Mouse (Mus musculus): ENCODE data around the gene Hnrnpl. TPM values are rescaled to one million over a fixed set of nuclear protein-coding genes. Genes with fewer than 3 reads are reported as not detected.

The Hnrnpl gene
- polyA plus RNA-seq, 1 experiment from 2014 or later: 267 TPM

DNA sequence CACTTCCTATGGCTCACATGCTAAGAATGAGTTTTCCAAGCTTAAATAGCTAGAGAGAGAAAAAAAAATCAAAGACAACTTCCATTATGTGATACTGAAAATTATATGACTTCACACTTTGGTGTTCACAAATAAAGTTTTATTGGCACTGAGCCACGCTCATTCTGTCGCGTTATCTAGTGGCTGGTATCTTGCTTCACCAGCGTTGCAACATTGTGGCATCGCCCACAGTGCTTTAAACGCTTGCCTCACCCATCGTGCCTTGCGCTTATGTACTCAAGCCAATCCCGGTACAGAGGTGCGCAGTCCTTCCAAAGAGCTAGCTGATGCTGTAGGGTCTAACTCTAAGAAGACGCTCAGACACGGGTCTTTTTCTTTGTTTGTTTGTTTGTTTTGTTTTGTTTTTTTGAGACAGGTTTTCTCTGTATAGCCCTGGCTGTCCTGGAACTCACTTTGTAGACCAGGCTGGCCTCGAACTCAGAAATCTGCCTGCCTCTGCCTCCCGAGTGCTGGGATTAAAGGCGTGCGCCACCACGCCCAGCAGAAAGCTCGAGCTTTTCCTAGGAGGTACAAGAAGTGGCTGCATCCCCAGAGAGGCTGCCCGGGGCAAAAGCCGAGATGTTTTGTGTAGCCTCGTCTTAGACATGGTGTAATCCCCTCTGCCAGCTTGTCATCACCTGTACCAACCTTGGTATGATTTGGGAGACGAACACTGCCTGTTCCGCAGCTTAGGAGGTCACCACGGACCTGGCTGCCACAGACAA, 62.7 kb downstream of the Hnrnpl start:
- Histone ChIP-seq H3K27ac (no peak overlapping the region), H3K4me3 (replicated peaks) (no peak overlapping the region), H3K36me3 (replicated peaks) (no peaks in the 10 kb centered on the region), H3K4me1 (0 out of 2 replicates have a peak, but pooled peaks cover 2% of the 10 kb centered on the region), H3K9me3 (no peaks in the 10 kb centered on the region), H3K4me2 (no peak overlapping the region), H3K9ac (no peak overlapping the region), H3K27me3 (no peaks in the 10 kb centered on the region)
- ATAC-seq (ENCODE audit: low FRiP score): no peak
- WGBS: 91% methylated on average over 24 of the region's 24 CpGs

Other genes with a start within 250 kb of the Hnrnpl start
- gene Samd4b, start 210.4 kb upstream of the Hnrnpl start, polyA plus RNA-seq (2016; fragmentation: Nextera tagmentation; extraction: Ambion mirVana): 35.6 and 37.6 TPM in 2 replicates
- 41.0 and 43.9 TPM in 2 replicates for gene Pak4, start 210.4 kb upstream of the Hnrnpl start, polyA plus RNA-seq (2016; fragmentation: Nextera tagmentation; extraction: Ambion mirVana)
- gene Acp7, start 177.2 kb upstream of the Hnrnpl start, polyA plus RNA-seq (2016; fragmentation: Nextera tagmentation; extraction: Ambion mirVana): not detected in 2 replicates
- gene Fbxo27, start 115.7 kb upstream of the Hnrnpl start, polyA plus RNA-seq (2016; fragmentation: Nextera tagmentation; extraction: Ambion mirVana): 4.0 and 4.2 TPM in 2 replicates
- 7.3 and 8.0 TPM in 2 replicates for gene Fbxo17, start 91.7 kb upstream of the Hnrnpl start, polyA plus RNA-seq (2016; fragmentation: Nextera tagmentation; extraction: Ambion mirVana)
- 118 and 131 TPM in 2 replicates for gene Mrps12, start 66.7 kb upstream of the Hnrnpl start, polyA plus RNA-seq (2016; fragmentation: Nextera tagmentation; extraction: Ambion mirVana)
- 27.9 and 28.9 TPM in 2 replicates for gene Sars2, start 66.5 kb upstream of the Hnrnpl start, polyA plus RNA-seq (2016; fragmentation: Nextera tagmentation; extraction: Ambion mirVana)
- gene Ccer2, start 52.4 kb upstream of the Hnrnpl start, polyA plus RNA-seq (2016; fragmentation: Nextera tagmentation; extraction: Ambion mirVana): not detected in 2 replicates
- 68.3 and 77.4 TPM in 2 replicates for gene Sirt2, start 41.8 kb upstream of the Hnrnpl start, polyA plus RNA-seq (2016; fragmentation: Nextera tagmentation; extraction: Ambion mirVana)
- gene Nfkbib, start 41.0 kb upstream of the Hnrnpl start, polyA plus RNA-seq (2016; fragmentation: Nextera tagmentation; extraction: Ambion mirVana): 42.7 and 42.9 TPM in 2 replicates
- gene Rinl, start 19.6 kb upstream of the Hnrnpl start, polyA plus RNA-seq (2016; fragmentation: Nextera tagmentation; extraction: Ambion mirVana): 1.2 and 2.5 TPM in 2 replicates
- gene Ech1, start 16.7 kb downstream of the Hnrnpl start, polyA plus RNA-seq (2016; fragmentation: Nextera tagmentation; extraction: Ambion mirVana): 63.9 and 64.2 TPM in 2 replicates
- gene Lgals4, start 25.3 kb downstream of the Hnrnpl start, polyA plus RNA-seq (2016; fragmentation: Nextera tagmentation; extraction: Ambion mirVana): 1.7 and 2.8 TPM in 2 replicates
- 1.1 and 1.9 TPM in 2 replicates for gene Lgals7, start 55.3 kb downstream of the Hnrnpl start, polyA plus RNA-seq (2016; fragmentation: Nextera tagmentation; extraction: Ambion mirVana)
- 0.24 and 0.57 TPM in 2 replicates for gene Capn12, start 72.9 kb downstream of the Hnrnpl start, polyA plus RNA-seq (2016; fragmentation: Nextera tagmentation; extraction: Ambion mirVana)
- gene Actn4, start 153.8 kb downstream of the Hnrnpl start, polyA plus RNA-seq (2016; fragmentation: Nextera tagmentation; extraction: Ambion mirVana): 159 and 171 TPM in 2 replicates
- 314 and 342 TPM in 2 replicates for gene Eif3k, start 173.3 kb downstream of the Hnrnpl start, polyA plus RNA-seq (2016; fragmentation: Nextera tagmentation; extraction: Ambion mirVana)
- 5.0 and 5.7 TPM in 2 replicates for gene Map4k1, start 173.5 kb downstream of the Hnrnpl start, polyA plus RNA-seq (2016; fragmentation: Nextera tagmentation; extraction: Ambion mirVana)